Mouse (Mus musculus) heart, embryonic 13.5 days (tissue): ENCODE data around the gene Slc38a3. TPM values are rescaled to one million over a fixed set of nuclear protein-coding genes. Genes with fewer than 3 reads are reported as not detected.

Experiments used
- ATAC-seq: fragments of 200-750 bp; cut with Nextera tagmentation; 2 replicates; pipeline ENCODE4 v1.8.0; 2017; ENCODE audit warnings: moderate TSS enrichment; ENCODE audit not compliant: insufficient number of reproducible peaks, low FRiP score, low TSS enrichment; ENCODE audit errors: extremely low read depth
- H3K27ac ChIP-seq: fragments of 300-500 bp; sonication (generic); replicated peaks from 2 replicates; pipeline ENCODE4 v1.5.1; 2015; ENCODE audit warnings: moderate library complexity, mild to moderate bottlenecking, inconsistent platforms
- H3K27me3 ChIP-seq: fragments of 300-500 bp; sonication (generic); replicated peaks from 2 replicates; pipeline ENCODE4 v1.6.1; 2015; ENCODE audit warnings: mild to moderate bottlenecking, inconsistent platforms
- H3K36me3 ChIP-seq: fragments of 300-500 bp; sonication (generic); 2 replicates; pipeline ENCODE4 v1.6.1; 2015; ENCODE audit warnings: mild to moderate bottlenecking, inconsistent platforms
- H3K4me1 ChIP-seq: fragments of 300-500 bp; sonication (generic); 2 replicates; pipeline ENCODE4 v1.6.1; 2015; ENCODE audit warnings: inconsistent platforms
- H3K4me2 ChIP-seq: fragments of 300-500 bp; sonication (generic); 2 replicates; pipeline ENCODE4 v1.6.1; 2015; ENCODE audit warnings: inconsistent platforms, mild to moderate bottlenecking, moderate library complexity
- H3K4me3 ChIP-seq: fragments of 300-500 bp; sonication (generic); 2 replicates; pipeline ENCODE4 v1.5.1; 2015; ENCODE audit warnings: moderate library complexity, mild to moderate bottlenecking, inconsistent platforms
- H3K9ac ChIP-seq: fragments of 300-500 bp; sonication (generic); 2 replicates; pipeline ENCODE4 v1.6.1; 2015; ENCODE audit warnings: inconsistent platforms, mild to moderate bottlenecking, moderate library complexity
- H3K9me3 ChIP-seq: fragments of 300-500 bp; sonication (generic); 2 replicates; pipeline ENCODE4 v1.6.1; 2016; ENCODE audit warnings: inconsistent platforms
- WGBS: fragments of 180-500 bp; shearing (Covaris S2); methylation state at CpG from one replicate; pipeline ENCODE4 v1.1.7; 2015; ENCODE audit warnings: mixed read lengths; 5-methylcytosine and 5-hydroxymethylcytosine counted together
- polyA plus RNA-seq: library from polyadenylated mRNA; unstranded; fragments of >200 nt; fragmentation: Nextera tagmentation; extraction: Ambion mirVana; gene quantifications from 2 replicates; pipeline ENCODE4 v1.2.1, GENCODE M21; 2015

Gene Slc38a3
- polyA plus RNA-seq, 1 experiment from 2014 or later = 2.8 TPM

DNA sequence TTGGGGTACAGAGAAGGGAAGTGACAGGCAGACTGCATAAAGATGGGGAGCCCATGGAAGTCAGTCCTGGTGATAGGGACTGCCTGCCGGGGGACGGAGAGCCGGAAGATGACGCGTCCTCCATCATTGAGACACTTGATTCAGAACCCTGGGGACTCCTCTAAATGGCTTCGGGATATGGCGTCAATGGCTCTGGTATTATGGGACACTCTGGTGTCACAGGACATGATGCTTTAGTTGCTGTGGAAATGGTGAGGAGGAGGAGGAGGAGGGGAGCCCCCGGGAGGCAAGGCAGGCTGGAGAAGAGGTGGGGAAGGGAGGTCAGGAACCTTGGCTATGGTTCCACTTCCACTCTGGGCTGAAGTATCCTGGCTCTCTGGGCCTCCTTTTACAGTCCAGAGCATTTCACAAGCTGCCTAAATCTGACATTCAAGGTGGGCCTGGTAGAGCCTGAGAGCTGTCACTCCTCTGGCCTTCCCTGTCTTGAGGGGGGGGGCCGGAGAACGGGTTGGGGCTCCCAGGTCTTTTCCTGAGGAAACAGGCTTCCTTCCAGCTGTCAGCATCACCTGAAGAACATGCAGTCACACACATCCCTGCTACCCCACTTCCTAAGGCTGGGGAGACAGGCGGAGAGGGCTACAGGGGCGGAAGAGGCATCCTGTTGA, 26.2 kb upstream of the Slc38a3 start:
- Histone ChIP-seq H3K9me3 (no peaks in the 10 kb centered on the region), H3K9ac (no peak overlapping the region), H3K27me3 (no peaks in the 10 kb centered on the region), H3K4me3 (no peak overlapping the region), H3K4me2 (no peak overlapping the region), H3K36me3 (peaks cover 17% of the 10 kb centered on the region), H3K4me1 (peaks cover 69% of the 10 kb centered on the region), H3K27ac (peak overlapping the region; percentile 53; the same call in 1 of the 2 replicates)
- no peak for ATAC-seq
- WGBS = 79% methylated on average over 12 of the region's 12 CpGs

DNA sequence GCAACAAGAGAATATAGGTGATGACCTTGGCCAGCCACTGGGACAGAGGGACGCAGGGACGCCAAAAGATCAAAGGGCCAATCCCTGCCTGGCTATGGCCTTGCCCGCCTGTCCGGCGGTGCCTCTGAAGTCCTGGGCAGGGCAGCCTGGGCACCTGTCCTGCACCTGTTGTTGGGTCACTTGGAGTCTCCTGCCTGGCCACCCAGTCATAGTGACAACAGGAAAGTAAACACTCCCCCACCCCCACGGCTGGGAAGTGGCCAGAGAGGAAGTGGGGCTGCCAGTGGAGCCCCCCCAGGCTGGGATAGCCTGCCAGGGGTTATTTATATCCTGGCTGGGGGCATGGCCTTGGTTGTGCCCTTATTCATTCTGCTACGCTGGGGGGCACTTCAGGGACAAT, 25.3 kb upstream of the Slc38a3 start:
- peaks cover 60% of the 10 kb centered on the region for H3K4me1 ChIP-seq
- no peak overlapping the region for H3K4me3 ChIP-seq

DNA sequence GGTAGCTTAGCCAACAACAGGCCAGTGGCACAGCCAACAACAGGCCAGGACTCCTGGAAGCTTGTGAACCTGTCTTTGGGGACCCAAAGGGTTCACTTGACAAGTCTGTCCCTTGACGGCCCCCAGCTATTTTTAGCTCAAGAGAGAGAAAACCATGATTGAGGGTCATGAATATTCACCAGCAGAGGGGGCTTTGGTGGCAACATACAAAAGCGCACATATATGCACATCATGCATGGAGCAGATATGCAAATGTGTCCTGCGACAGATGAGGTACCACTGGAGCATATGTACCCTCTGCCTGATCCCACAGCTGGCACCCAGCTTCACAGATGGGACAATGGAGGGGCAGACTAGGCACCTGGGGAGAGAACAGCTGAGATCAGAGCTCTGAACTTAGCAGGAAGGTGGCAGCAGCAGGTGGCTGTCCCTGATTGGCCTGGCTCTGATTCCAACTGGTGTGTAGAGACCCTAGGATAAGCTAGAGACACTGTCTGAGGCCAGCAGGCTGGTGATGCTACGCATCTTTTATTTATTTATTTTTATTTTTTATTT, 24.2 kb upstream of the Slc38a3 start:
- peaks cover 20% of the 10 kb centered on the region for H3K36me3 ChIP-seq
- no peaks in the 10 kb centered on the region for H3K9me3 ChIP-seq
- 61% methylated on average over 4 of the region's 4 CpGs for WGBS
- no peaks in the 10 kb centered on the region for H3K27me3 ChIP-seq
- H3K4me3 ChIP-seq = no peak overlapping the region
- ATAC-seq = no peak
- H3K9ac ChIP-seq = no peak overlapping the region
- H3K27ac ChIP-seq = no peak overlapping the region
- H3K4me1 ChIP-seq = peaks cover 49% of the 10 kb centered on the region
- H3K4me2 ChIP-seq = 0 out of 2 replicates have a peak overlapping the region, but pooled peaks have one; percentile 6

More for the DNA sequence above, 25.3 kb upstream of the Slc38a3 start:
- H3K36me3 ChIP-seq = peaks cover 20% of the 10 kb centered on the region
- H3K27ac ChIP-seq = no peak overlapping the region
- 68% methylated on average over 7 of the region's 7 CpGs for WGBS
- 0 out of 2 replicates have a peak overlapping the region, but pooled peaks have one; percentile 8 for H3K9ac ChIP-seq
- no peak for ATAC-seq
- H3K9me3 ChIP-seq = no peaks in the 10 kb centered on the region
- no peaks in the 10 kb centered on the region for H3K27me3 ChIP-seq
- no peak overlapping the region for H3K4me2 ChIP-seq

DNA sequence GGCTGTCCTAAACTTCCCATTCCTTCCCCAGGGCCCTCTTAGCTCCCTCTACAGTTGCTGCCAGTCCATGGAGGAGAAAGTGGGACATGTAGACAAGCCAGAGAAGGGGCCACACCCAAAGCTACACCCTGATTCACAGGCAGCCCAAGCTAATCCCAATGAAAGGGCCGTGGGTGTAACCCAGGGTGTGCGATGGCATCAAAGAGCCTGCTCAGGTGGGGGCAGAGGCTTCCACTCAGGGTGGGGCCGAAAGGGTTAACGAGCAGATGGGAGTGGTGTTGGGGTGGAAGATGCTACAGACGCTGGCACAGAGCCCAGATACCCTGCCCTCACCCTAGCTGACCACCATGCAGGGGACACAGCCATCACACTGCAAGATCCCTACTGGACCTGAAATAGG, 23.5 kb upstream of the Slc38a3 start:
- ATAC-seq = no peak
- H3K27me3 ChIP-seq = 0 out of 2 replicates have a peak, but pooled peaks cover under 1% of the 10 kb centered on the region
- H3K27ac ChIP-seq = no peak overlapping the region
- H3K4me3 ChIP-seq = no peak overlapping the region
- no peak overlapping the region for H3K9ac ChIP-seq
- no peak overlapping the region for H3K4me2 ChIP-seq
- peaks cover 42% of the 10 kb centered on the region for H3K4me1 ChIP-seq
- H3K36me3 ChIP-seq = peaks cover 24% of the 10 kb centered on the region
- 68% methylated on average over 5 of the region's 5 CpGs for WGBS
- H3K9me3 ChIP-seq = no peaks in the 10 kb centered on the region

DNA sequence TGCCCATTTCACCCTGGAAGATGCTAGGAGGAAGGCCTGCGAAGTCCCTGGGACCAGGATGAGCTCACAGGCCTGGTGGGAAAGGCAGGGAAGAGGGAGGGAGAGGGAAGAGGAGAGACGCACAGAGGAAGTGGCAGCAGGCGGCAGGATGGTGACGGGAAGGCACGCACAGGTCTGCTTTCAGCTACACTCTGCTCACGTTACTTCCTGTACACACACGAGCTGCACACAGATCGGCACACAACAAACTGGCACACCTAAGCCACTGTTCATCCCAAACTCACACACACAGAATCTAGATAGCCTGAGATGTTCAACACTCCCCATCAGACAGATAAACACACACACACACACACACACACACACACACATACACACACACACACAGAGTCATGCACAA, 21.1 kb upstream of the Slc38a3 start:
- Histone ChIP-seq H3K4me1 (peaks cover 33% of the 10 kb centered on the region), H3K9ac (no peak overlapping the region), H3K4me3 (no peak overlapping the region), H3K9me3 (no peaks in the 10 kb centered on the region), H3K27ac (no peak overlapping the region), H3K4me2 (no peak overlapping the region), H3K36me3 (peaks cover 30% of the 10 kb centered on the region), H3K27me3 (0 out of 2 replicates have a peak, but pooled peaks cover 8% of the 10 kb centered on the region)
- WGBS = 81% methylated on average over 8 of the region's 8 CpGs
- no peak for ATAC-seq

DNA sequence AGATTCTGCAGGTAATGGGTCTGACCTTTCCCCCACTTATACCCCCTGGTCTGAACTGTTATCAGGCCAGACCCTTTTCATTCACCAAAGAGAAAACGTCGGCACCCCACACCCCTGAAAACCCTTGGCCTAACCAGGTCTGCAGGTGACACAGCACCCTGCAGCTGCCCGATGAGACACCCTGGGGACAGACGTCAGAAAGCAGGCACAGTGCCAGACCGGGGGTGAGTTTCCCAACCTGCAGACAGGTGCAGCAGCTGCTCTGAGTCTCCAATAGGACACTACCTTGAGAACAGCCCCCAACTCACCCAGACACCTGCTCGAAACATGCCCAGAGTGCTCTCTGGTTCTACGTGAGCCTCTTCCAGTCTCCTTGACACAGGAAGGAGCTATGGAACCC, 19.6 kb upstream of the Slc38a3 start:
- H3K4me1 ChIP-seq = peaks cover 23% of the 10 kb centered on the region
- H3K27ac ChIP-seq = no peak overlapping the region
- no peaks in the 10 kb centered on the region for H3K9me3 ChIP-seq
- WGBS = 60% methylated on average over 7 of the region's 7 CpGs
- no peak for ATAC-seq
- peaks cover 38% of the 10 kb centered on the region for H3K36me3 ChIP-seq
- H3K4me2 ChIP-seq = no peak overlapping the region
- peaks cover 8% of the 10 kb centered on the region; the same call in 1 of the 2 replicates for H3K27me3 ChIP-seq
- no peak overlapping the region for H3K4me3 ChIP-seq
- no peak overlapping the region for H3K9ac ChIP-seq

DNA sequence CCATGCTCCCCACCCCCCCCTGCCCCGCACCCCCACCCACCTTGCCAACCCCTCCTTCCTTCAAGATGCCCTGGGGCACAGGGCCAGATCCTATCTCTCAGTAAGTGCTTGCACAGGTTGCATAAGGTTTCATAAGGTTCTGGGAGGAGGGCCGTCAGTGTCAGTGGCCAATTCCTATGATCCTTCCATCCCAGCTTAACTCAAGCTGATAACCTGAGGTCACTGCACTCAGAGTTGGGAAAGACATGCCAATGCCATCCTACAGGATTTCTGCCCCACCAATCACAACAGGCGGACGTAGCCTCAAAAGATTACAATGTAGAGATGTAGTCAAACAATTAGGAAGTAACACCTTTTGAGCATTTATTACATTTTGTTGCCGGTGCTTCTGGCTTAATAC, 19.1 kb upstream of the Slc38a3 start:
- WGBS = 74% methylated on average over 5 of the region's 5 CpGs
- Histone ChIP-seq H3K27ac (no peak overlapping the region), H3K4me1 (peaks cover 17% of the 10 kb centered on the region), H3K4me2 (no peak overlapping the region), H3K36me3 (peaks cover 38% of the 10 kb centered on the region), H3K9me3 (no peaks in the 10 kb centered on the region), H3K27me3 (peaks cover 11% of the 10 kb centered on the region; the same call in 1 of the 2 replicates), H3K9ac (no peak overlapping the region), H3K4me3 (no peak overlapping the region)
- no peak for ATAC-seq

DNA sequence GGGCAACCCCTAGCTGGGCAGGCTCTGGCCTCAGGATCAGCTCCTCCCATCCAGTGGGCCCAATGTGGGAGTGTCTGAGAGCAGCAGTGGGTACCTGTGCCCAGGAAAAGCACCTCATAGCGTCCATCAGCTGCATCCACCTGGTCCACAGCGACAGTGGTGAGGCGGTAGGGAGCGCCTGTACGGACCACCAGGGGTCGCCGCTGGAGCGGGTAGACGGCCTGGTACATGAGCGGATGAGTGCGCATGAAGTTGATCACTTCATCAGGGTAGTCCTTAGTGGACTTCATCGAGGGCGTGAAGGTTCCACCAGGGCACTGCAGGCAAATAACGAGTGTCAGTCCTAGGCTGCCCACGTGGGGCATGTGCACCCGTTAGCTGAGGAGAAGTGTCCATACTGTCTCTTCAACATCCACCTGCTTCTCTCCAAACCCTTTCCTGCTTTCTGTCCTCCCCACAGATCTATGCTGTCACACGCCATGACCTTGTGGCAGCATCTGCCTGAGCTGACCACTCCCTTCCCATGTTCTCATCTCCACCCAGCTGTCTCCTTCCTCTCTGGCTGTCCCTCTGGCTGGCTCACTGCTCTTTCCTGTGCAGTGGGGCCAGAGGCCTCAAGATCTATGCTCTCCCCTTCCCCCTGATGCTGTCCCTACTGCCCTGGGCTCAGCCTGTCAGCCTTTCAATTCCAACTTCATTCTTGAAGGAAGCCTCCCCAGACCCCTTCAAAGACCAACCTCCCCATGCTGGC, 16.1 kb upstream of the Slc38a3 start:
- peaks cover 18% of the 10 kb centered on the region for H3K27me3 ChIP-seq
- H3K4me1 ChIP-seq = peaks cover 7% of the 10 kb centered on the region
- H3K9me3 ChIP-seq = no peaks in the 10 kb centered on the region
- 36% methylated on average over 17 of the region's 17 CpGs for WGBS
- no peak overlapping the region for H3K27ac ChIP-seq
- no peak overlapping the region for H3K4me2 ChIP-seq
- H3K9ac ChIP-seq = 0 out of 2 replicates have a peak overlapping the region, but pooled peaks have one; percentile 28
- H3K36me3 ChIP-seq = peaks cover 25% of the 10 kb centered on the region
- H3K4me3 ChIP-seq = no peak overlapping the region
- no peak for ATAC-seq

DNA sequence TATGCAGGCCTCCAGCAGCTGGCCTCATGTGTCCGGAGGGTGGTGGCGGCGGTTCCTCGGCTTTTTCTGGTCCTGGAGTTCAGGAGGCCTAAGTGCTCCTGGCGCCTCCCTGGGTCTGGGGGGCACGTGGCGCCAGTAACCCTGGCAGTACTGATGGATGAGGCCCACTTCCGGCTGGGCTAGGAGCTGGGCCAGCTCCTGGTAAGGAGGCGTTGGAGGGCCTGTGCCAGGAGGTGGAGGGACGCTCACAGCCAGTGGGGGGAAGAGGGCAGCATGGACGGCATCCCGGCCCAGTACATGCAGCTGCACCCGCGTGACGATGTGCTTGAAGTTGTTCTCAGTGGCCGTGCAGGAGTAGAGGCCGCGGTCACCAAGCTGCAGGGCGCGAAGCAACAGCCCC, 13.1 kb upstream of the Slc38a3 start:
- Histone ChIP-seq H3K27ac (no peak overlapping the region), H3K36me3 (peaks cover 15% of the 10 kb centered on the region), H3K4me3 (no peak overlapping the region), H3K4me2 (no peak overlapping the region), H3K4me1 (peaks cover 7% of the 10 kb centered on the region), H3K9me3 (no peaks in the 10 kb centered on the region), H3K9ac (no peak overlapping the region; the same call in 1 of the 2 replicates), H3K27me3 (peaks cover 41% of the 10 kb centered on the region)
- 83% methylated on average over 20 of the region's 20 CpGs for WGBS
- ATAC-seq = no peak

DNA sequence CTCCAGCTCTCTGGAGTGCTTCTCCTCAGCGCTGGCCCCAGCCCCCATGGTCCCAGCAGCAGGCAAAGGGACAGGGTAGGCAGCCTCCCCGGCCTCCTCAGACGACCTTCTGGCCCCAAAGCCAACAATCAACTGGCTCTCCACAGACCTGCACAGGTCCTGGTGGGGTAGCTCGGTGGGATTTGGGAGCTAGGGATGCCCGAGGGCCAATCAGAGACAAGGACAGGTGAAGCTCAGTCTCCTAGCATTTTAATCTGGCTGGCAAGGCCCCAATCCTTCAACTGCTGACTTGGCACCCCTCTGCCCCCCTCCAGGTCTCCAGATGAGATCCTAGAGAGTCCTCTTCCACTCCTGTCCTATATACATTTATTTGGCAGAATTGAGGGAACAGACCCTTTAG, 10.2 kb upstream of the Slc38a3 start, which contains the start of gene Gnat1:
Gene Gnat1, minus strand, starts transcription at position 212 of the 400 bp plus-strand sequence.
- Histone ChIP-seq H3K9ac (no peak within 1 kb of the TSS; the same call in 1 of the 2 replicates), H3K36me3 (peaks cover 7% of the 10 kb centered on the region), H3K27ac (no peak within 1 kb of the TSS), H3K27me3 (peaks cover 66% of the 10 kb centered on the region), H3K4me1 (peaks cover 17% of the 10 kb centered on the region), H3K4me3 (no peak within 1 kb of the TSS), H3K9me3 (no peaks in the 10 kb centered on the region), H3K4me2 (no peak within 1 kb of the TSS)
- 33% methylated on average over 5 of the region's 5 CpGs for WGBS
- ATAC-seq = no peak

DNA sequence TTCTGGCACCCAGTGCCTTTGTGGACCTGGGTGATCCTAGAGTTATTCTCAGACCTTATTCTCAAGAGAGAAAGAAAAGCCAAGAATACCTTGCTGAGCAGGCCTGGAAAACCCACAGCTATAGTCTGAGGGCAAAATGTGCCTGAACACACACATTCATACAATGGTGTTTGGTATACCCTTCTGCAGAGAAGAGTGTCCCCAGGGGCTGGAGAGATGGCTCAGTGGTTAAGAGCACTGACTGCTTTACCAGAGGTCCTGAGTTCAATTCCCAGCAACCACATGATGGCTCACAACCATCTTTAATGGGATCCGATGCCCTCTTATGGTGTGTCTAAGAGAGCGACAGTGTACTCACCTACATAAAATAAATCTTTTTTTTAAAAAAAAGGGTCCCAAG, 9.5 kb upstream of the Slc38a3 start:
- no peak for ATAC-seq
- Histone ChIP-seq H3K9me3 (no peaks in the 10 kb centered on the region), H3K27ac (no peak overlapping the region), H3K4me1 (peaks cover 17% of the 10 kb centered on the region), H3K4me3 (no peak overlapping the region), H3K4me2 (no peak overlapping the region), H3K36me3 (peaks cover 5% of the 10 kb centered on the region), H3K9ac (no peak overlapping the region), H3K27me3 (peaks cover 73% of the 10 kb centered on the region)
- 85% methylated on average over 2 of the region's 2 CpGs for WGBS
